ENCODE assay signal across 8 mouse cellular contexts in genomic region chr11:101232010-101232839, GRCm38 (mm10). TPM values are rescaled to one million over a fixed set of nuclear protein-coding genes. Genes with fewer than 3 reads are reported as not detected.
DNase-seq lines count a peak whose midpoint lies in the region; ATAC-seq and TF ChIP-seq lines count a peak whose summit lies in the region.

No protein-coding gene starts in this region.

- peak overlapping the region; percentile 38 for H3K4me3 ChIP-seq in embryonic facial prominence, embryonic 10.5 days
- H3K4me3 ChIP-seq in hindbrain, embryonic 12.5 days, result no peak overlapping the region
- peak overlapping the region in 1 of 2 experiments; percentile 16; a peak in 1 of 4 replicates for H3K4me3 ChIP-seq in liver, embryonic 14.5 days (ENCODE audit: insufficient read depth in 1 of 2, low read depth in 2 of 2, low read length in 2 of 2)
- no peak overlapping the region for H3K4me3 ChIP-seq in olfactory bulb, adult 2 months (ENCODE audit: insufficient read depth, low read depth, low read length)

- peaks cover 5% of the 10 kb centered on the region; the same call in 1 of the 2 replicates for H3K27me3 ChIP-seq in embryonic facial prominence, embryonic 10.5 days (replicated peaks; ENCODE audit: low read depth, poor library complexity, severe bottlenecking)
- peaks cover 16% of the 10 kb centered on the region for H3K27me3 ChIP-seq in hindbrain, embryonic 12.5 days
- peaks cover 31% of the 10 kb centered on the region for H3K27me3 ChIP-seq in liver, embryonic 14.5 days (ENCODE audit: control insufficient read depth, insufficient read depth, low read length)

- H3K4me2 ChIP-seq in hindbrain, embryonic 12.5 days (replicated peaks), result 0 out of 2 replicates have a peak overlapping the region, but pooled peaks have one; percentile 24
- H3K4me2 ChIP-seq in liver, embryonic 14.5 days (ENCODE audit: low read depth), result peak overlapping the region; percentile 32

- TF ChIP-seq EP300 in liver, embryonic 14.5 days (IDR thresholded peaks at IDR 0.05; ENCODE audit: low read depth), result no peak

- peak overlapping the region; percentile 86 for H3K27ac ChIP-seq in embryonic facial prominence, embryonic 10.5 days (replicated peaks)
- H3K27ac ChIP-seq in hindbrain, embryonic 12.5 days, result peak overlapping the region; percentile 45
- no peak overlapping the region for H3K27ac ChIP-seq in liver, embryonic 14.5 days
- peak overlapping the region; percentile 96 for H3K27ac ChIP-seq in olfactory bulb, adult 2 months (ENCODE audit: insufficient read depth, low read depth, low read length)

- peaks cover 36% of the 10 kb centered on the region for H3K4me1 ChIP-seq in embryonic facial prominence, embryonic 10.5 days
- H3K4me1 ChIP-seq in hindbrain, embryonic 12.5 days, result peaks cover 17% of the 10 kb centered on the region
- H3K4me1 ChIP-seq in liver, embryonic 14.5 days (replicated peaks; ENCODE audit: control insufficient read depth in 2 of 2, insufficient read depth in 2 of 2, low read length in 1 of 2), result peaks cover 0 to 21% of the 10 kb centered on the region in 2 experiments; a peak in 2 of 4 replicates
- peaks cover 28% of the 10 kb centered on the region for H3K4me1 ChIP-seq in olfactory bulb, adult 2 months (ENCODE audit: control insufficient read depth, insufficient read depth, low read length)

- WGBS in embryonic facial prominence, embryonic 10.5 days, result 51% methylated on average over 6 of the region's 6 CpGs
- 63% methylated on average over 6 of the region's 6 CpGs for WGBS in hindbrain, embryonic 12.5 days
- WGBS in liver, embryonic 14.5 days (ENCODE audit: insufficient replicate concordance), result 17% methylated on average over 6 of the region's 6 CpGs
- 51% methylated on average over 6 of the region's 6 CpGs for WGBS in olfactory bulb, adult 2 months

- H3K36me3 ChIP-seq in embryonic facial prominence, embryonic 10.5 days (replicated peaks), result no peaks in the 10 kb centered on the region
- no peaks in the 10 kb centered on the region for H3K36me3 ChIP-seq in hindbrain, embryonic 12.5 days
- H3K36me3 ChIP-seq in liver, embryonic 14.5 days (replicated peaks; ENCODE audit: control insufficient read depth, insufficient read depth, low read depth), result no peaks in the 10 kb centered on the region

- H3K9me3 ChIP-seq in embryonic facial prominence, embryonic 10.5 days, result no peaks in the 10 kb centered on the region
- no peaks in the 10 kb centered on the region for H3K9me3 ChIP-seq in hindbrain, embryonic 12.5 days (replicated peaks)
- H3K9me3 ChIP-seq in liver, embryonic 14.5 days (ENCODE audit: control insufficient read depth, low read length), result no peaks in the 10 kb centered on the region

- no peak for TF ChIP-seq CTCF in liver, embryonic 14.5 days (IDR thresholded peaks at IDR 0.05; ENCODE audit: low read depth)
- no peak for TF ChIP-seq CTCF in olfactory bulb, adult 2 months (IDR thresholded peaks at IDR 0.05; ENCODE audit: insufficient read depth, low read depth, low read length)

- no peak for TF ChIP-seq POLR2A in olfactory bulb, adult 2 months (IDR thresholded peaks at IDR 0.05; ENCODE audit: insufficient read depth, low read depth, low read length)

- peak; percentile 56 for DNase-seq in MN1 (ENCODE audit: low spot score)
- DNase-seq in embryonic facial prominence, embryonic 10.5 days (ENCODE audit: low spot score), result peak; percentile 23
- DNase-seq in liver, embryonic 14.5 days (ENCODE audit: low read depth in 3 of 3, low spot score in 3 of 3), result no peak
- no peak for DNase-seq in adrenal gland, adult 18-20 months (ENCODE audit: low spot score in 2 of 2)
- DNase-seq in layer of hippocampus, adult 9-10 months (ENCODE audit: low spot score), result no peak
- no peak for DNase-seq in frontal cortex, adult 2 months (ENCODE audit: extremely low spot score in 1 of 2, low spot score in 1 of 2)

- no peak overlapping the region for H3K9ac ChIP-seq in hindbrain, embryonic 12.5 days
- 0 out of 2 replicates have a peak overlapping the region, but pooled peaks have one; percentile 23 for H3K9ac ChIP-seq in liver, embryonic 14.5 days (replicated peaks)

- no peak for ATAC-seq in hindbrain, embryonic 12.5 days (ENCODE audit: low FRiP score)
- ATAC-seq in liver, embryonic 14.5 days (ENCODE audit: insufficient read depth), result peak; percentile 59; the same call in 1 of the 2 replicates

RNA-seq across cellular contexts. Expression of gene Ezh1, which starts 6.0 kb away (rescaled TPM):
- 13.3 and 14.5 TPM in 2 replicates for polyA plus RNA-seq in embryonic facial prominence, embryonic 10.5 days (2016; fragmentation: Nextera tagmentation; extraction: Ambion mirVana)
- 17.3 and 18.5 TPM in 2 replicates for polyA plus RNA-seq in hindbrain, embryonic 12.5 days (2016; fragmentation: Nextera tagmentation; extraction: Ambion mirVana)
- polyA plus RNA-seq in liver, embryonic 14.5 days (2012; rRNA removed), result 6.8 and 8.8 TPM in 2 replicates
- polyA plus RNA-seq in liver, embryonic 14.5 days (2014; fragmentation: Nextera tagmentation; extraction: Ambion mirVana), result 7.9 and 8.1 TPM in 2 replicates
- polyA plus RNA-seq in olfactory bulb, adult 2 months (2012; ENCODE audit: insufficient read depth, insufficient read length, low replicate concordance, missing spikeins), result not detected in 2 replicates
- 10 to 100 TPM; 29.5 to 35.6 TPM for total RNA-seq in adrenal gland, adult 18-20 months (2021)
- polyA plus RNA-seq in frontal cortex, adult 2 months (2012; rRNA removed), result 44.8 and 50.3 TPM in 2 replicates

RNA-seq across cellular contexts. Expression of gene Ramp2, which starts 13.6 kb away (rescaled TPM):
- polyA plus RNA-seq in embryonic facial prominence, embryonic 10.5 days (2016; fragmentation: Nextera tagmentation; extraction: Ambion mirVana), result 66.4 and 68.4 TPM in 2 replicates
- polyA plus RNA-seq in hindbrain, embryonic 12.5 days (2016; fragmentation: Nextera tagmentation; extraction: Ambion mirVana), result 60.1 and 62.2 TPM in 2 replicates
- 15.1 and 17.5 TPM in 2 replicates for polyA plus RNA-seq in liver, embryonic 14.5 days (2012; rRNA removed)
- polyA plus RNA-seq in liver, embryonic 14.5 days (2014; fragmentation: Nextera tagmentation; extraction: Ambion mirVana), result 19.0 and 19.2 TPM in 2 replicates
- not detected in 2 replicates for polyA plus RNA-seq in olfactory bulb, adult 2 months (2012; ENCODE audit: insufficient read depth, insufficient read length, low replicate concordance, missing spikeins)
- total RNA-seq in adrenal gland, adult 18-20 months (2021), result 10 to 100 TPM; 38.3 to 41.4 TPM
- polyA plus RNA-seq in frontal cortex, adult 2 months (2012; rRNA removed), result 65.6 and 82.1 TPM in 2 replicates

RNA-seq across cellular contexts. Expression of gene Vps25, which starts 21.3 kb away (rescaled TPM):
- polyA plus RNA-seq in embryonic facial prominence, embryonic 10.5 days (2016; fragmentation: Nextera tagmentation; extraction: Ambion mirVana), result 124 TPM in 2 replicates
- polyA plus RNA-seq in hindbrain, embryonic 12.5 days (2016; fragmentation: Nextera tagmentation; extraction: Ambion mirVana), result 90.9 and 97.4 TPM in 2 replicates
- polyA plus RNA-seq in liver, embryonic 14.5 days (2012; rRNA removed), result 35.1 and 36.3 TPM in 2 replicates
- 88.6 and 90.0 TPM in 2 replicates for polyA plus RNA-seq in liver, embryonic 14.5 days (2014; fragmentation: Nextera tagmentation; extraction: Ambion mirVana)
- not detected in 2 replicates for polyA plus RNA-seq in olfactory bulb, adult 2 months (2012; ENCODE audit: insufficient read depth, insufficient read length, low replicate concordance, missing spikeins)
- total RNA-seq in adrenal gland, adult 18-20 months (2021), result 100 to 1,000 TPM in 1 of 2 experiments, 10 to 100 TPM in 1; 89.3 to 113 TPM
- 63.8 TPM in 2 replicates for polyA plus RNA-seq in frontal cortex, adult 2 months (2012; rRNA removed)

RNA-seq across cellular contexts. Expression of gene Wnk4, which starts 28.1 kb away (rescaled TPM):
- polyA plus RNA-seq in embryonic facial prominence, embryonic 10.5 days (2016; fragmentation: Nextera tagmentation; extraction: Ambion mirVana), result 6.0 and 8.3 TPM in 2 replicates
- 8.5 and 9.5 TPM in 2 replicates for polyA plus RNA-seq in hindbrain, embryonic 12.5 days (2016; fragmentation: Nextera tagmentation; extraction: Ambion mirVana)
- 5.3 and 5.4 TPM in 2 replicates for polyA plus RNA-seq in liver, embryonic 14.5 days (2012; rRNA removed)
- polyA plus RNA-seq in liver, embryonic 14.5 days (2014; fragmentation: Nextera tagmentation; extraction: Ambion mirVana), result 6.4 and 6.9 TPM in 2 replicates
- not detected in 2 replicates for polyA plus RNA-seq in olfactory bulb, adult 2 months (2012; ENCODE audit: insufficient read depth, insufficient read length, low replicate concordance, missing spikeins)
- 1 to 10 TPM; 4.1 to 4.6 TPM for total RNA-seq in adrenal gland, adult 18-20 months (2021)
- polyA plus RNA-seq in frontal cortex, adult 2 months (2012; rRNA removed), result 10.8 and 12.5 TPM in 2 replicates

RNA-seq across cellular contexts. Expression of gene Cntd1, which starts 46.6 kb away (rescaled TPM):
- 1.3 and 1.4 TPM in 2 replicates for polyA plus RNA-seq in embryonic facial prominence, embryonic 10.5 days (2016; fragmentation: Nextera tagmentation; extraction: Ambion mirVana)
- polyA plus RNA-seq in hindbrain, embryonic 12.5 days (2016; fragmentation: Nextera tagmentation; extraction: Ambion mirVana), result 1.5 TPM in 2 replicates
- polyA plus RNA-seq in liver, embryonic 14.5 days (2012; rRNA removed), result 0.44 and 0.68 TPM in 2 replicates
- polyA plus RNA-seq in liver, embryonic 14.5 days (2014; fragmentation: Nextera tagmentation; extraction: Ambion mirVana), result 0.44 and 0.72 TPM in 2 replicates
- polyA plus RNA-seq in olfactory bulb, adult 2 months (2012; ENCODE audit: insufficient read depth, insufficient read length, low replicate concordance, missing spikeins), result not detected in 2 replicates
- total RNA-seq in adrenal gland, adult 18-20 months (2021), result under 1 TPM; 0.33 to 0.99 TPM
- polyA plus RNA-seq in frontal cortex, adult 2 months (2012; rRNA removed), result 0.71 and 0.84 TPM in 2 replicates

Comparison
In these comparisons a context has a peak if more than half of its experiments do, and no peak if none do; other contexts are left out.
1. DNase-seq: peak in MN1 (single experiment) and embryonic facial prominence, embryonic 10.5 days (single experiment); none in liver, embryonic 14.5 days (0 of 3), adrenal gland, adult 18-20 months (0 of 2), layer of hippocampus, adult 9-10 months (single experiment) and frontal cortex, adult 2 months (0 of 2).
2. RNA of gene Ramp2, which starts 13.6 kb away (polyA plus RNA-seq): 66.4 to 68.4 TPM in embryonic facial prominence, embryonic 10.5 days, 65.6 to 82.1 TPM in frontal cortex, adult 2 months, 60.1 to 62.2 TPM in hindbrain, embryonic 12.5 days and 15.1 to 19.2 TPM in liver, embryonic 14.5 days; not detected in olfactory bulb, adult 2 months; every median in the first group is over 10 times any median in the second.